Mouse (Mus musculus) myocyte (in vitro differentiated cells): ENCODE data around the gene Gm4340. TPM values are rescaled to one million over a fixed set of nuclear protein-coding genes. Genes with fewer than 3 reads are reported as not detected.

ENCODE experiments used
- H3K27me3 ChIP-seq: one replicate; pipeline ENCODE4 v1.6.1; 2011; ENCODE audit not compliant: control insufficient read depth, insufficient read depth, insufficient read length
- H3K36me3 ChIP-seq: one replicate; pipeline ENCODE4 v1.6.1; 2011; ENCODE audit not compliant: control insufficient read depth, insufficient read depth
- H3K4me2 ChIP-seq: one replicate; pipeline ENCODE4 v1.6.1; 2011; ENCODE audit warnings: low read depth, control low read depth
- H3K4me3 ChIP-seq: one replicate; pipeline ENCODE4 v1.5.1; 2011; ENCODE audit warnings: mild to moderate bottlenecking, control low read depth, moderate library complexity
- H3K79me2 ChIP-seq: one replicate; pipeline ENCODE4 v1.6.1; 2011; ENCODE audit not compliant: control insufficient read depth, insufficient read depth
- H3ac ChIP-seq: one replicate; pipeline ENCODE4 v1.6.1; 2011; ENCODE audit not compliant: control insufficient read depth, insufficient read length
- CEBPB ChIP-seq: IDR thresholded peaks from 2 replicates; pipeline ENCODE4 v1.6.1; 2011; ENCODE audit warnings: mild to moderate bottlenecking, moderate library complexity; ENCODE audit not compliant: poor library complexity, insufficient read depth, severe bottlenecking
- E2F4 ChIP-seq: IDR thresholded peaks from one replicate; pipeline ENCODE4 v1.6.1; 2011; ENCODE audit warnings: mild to moderate bottlenecking, control low read depth, moderate library complexity; ENCODE audit not compliant: insufficient read depth
- MAX ChIP-seq: IDR thresholded peaks from one replicate; pipeline ENCODE4 v1.6.1; 2011; ENCODE audit warnings: low read depth, mild to moderate bottlenecking, control low read depth
- MYOD1 ChIP-seq, 3 experiments: IDR thresholded peaks; one replicate each; pipeline ENCODE4 v1.6.1; 2011; ENCODE audit warnings: control low read depth in 2 of 3, low read depth in 2 of 3, mild to moderate bottlenecking in 2 of 3, moderate library complexity in 1 of 3; ENCODE audit not compliant: insufficient read length in 2 of 3, control insufficient read depth in 1 of 3
- MYOG ChIP-seq, 3 experiments: IDR thresholded peaks; one replicate each; pipeline ENCODE4 v1.6.1; 2011; ENCODE audit warnings: control low read depth in 2 of 3, low read depth in 2 of 3, mild to moderate bottlenecking in 2 of 3; ENCODE audit not compliant: insufficient read length in 2 of 3, control insufficient read depth in 1 of 3, insufficient read depth in 1 of 3
- POLR2A ChIP-seq: IDR thresholded peaks from one replicate; pipeline ENCODE4 v1.6.1; 2011; ENCODE audit warnings: low read depth, mild to moderate bottlenecking, control low read depth, moderate library complexity; ENCODE audit not compliant: insufficient read length
- POLR2AphosphoS2 ChIP-seq: IDR thresholded peaks from one replicate; pipeline ENCODE4 v1.6.1; 2011; ENCODE audit warnings: low read depth, control low read depth; ENCODE audit not compliant: insufficient read length
- REST ChIP-seq: IDR thresholded peaks from one replicate; pipeline ENCODE4 v1.6.1; 2011; ENCODE audit warnings: mild to moderate bottlenecking, control low read depth, moderate library complexity; ENCODE audit not compliant: insufficient read depth, insufficient read length
- SRF ChIP-seq: IDR thresholded peaks from one replicate; pipeline ENCODE4 v1.6.1; 2011; ENCODE audit warnings: low read depth; ENCODE audit not compliant: control insufficient read depth, insufficient read length
- TCF12 ChIP-seq: IDR thresholded peaks from one replicate; pipeline ENCODE4 v1.6.1; 2011; ENCODE audit warnings: mild to moderate bottlenecking, control low read depth; ENCODE audit not compliant: poor library complexity, insufficient read depth, severe bottlenecking
- TCF3 ChIP-seq: IDR thresholded peaks from one replicate; pipeline ENCODE4 v1.6.1; 2011; ENCODE audit warnings: low read depth, control low read depth; ENCODE audit not compliant: insufficient read length
- USF1 ChIP-seq: IDR thresholded peaks from one replicate; pipeline ENCODE4 v1.6.1; 2011; ENCODE audit warnings: low read depth, mild to moderate bottlenecking, control low read depth, moderate library complexity
- polyA plus RNA-seq: library from polyadenylated mRNA; unstranded; fragments of >200 nt; fragmentation: generic; extraction: Trizol; gene quantifications from one replicate; pipeline ENCODE4 v1.2.1, GENCODE M21; 2012; ENCODE audit warnings: missing spikeins

Gene Gm4340
- polyA plus RNA-seq, 1 experiment = not detected

- Histone ChIP-seq H3K79me2 (no peaks in the 10 kb centered on the region), H3K36me3 (no peaks in the 10 kb centered on the region)
- TF ChIP-seq REST = no peak
- no peak for TF ChIP-seq POLR2AphosphoS2
- TF ChIP-seq CEBPB = no peak
- no peak for TF ChIP-seq SRF
- no peak for TF ChIP-seq E2F4
- no peak for TF ChIP-seq MAX
- no peak for TF ChIP-seq USF1
- TF ChIP-seq MYOG (IDR thresholded peaks at IDR 0.05; ENCODE audit: control insufficient read depth in 1 of 3, insufficient read depth in 1 of 3, insufficient read length in 2 of 3, low read depth in 2 of 3) = no peak
- TF ChIP-seq MYOD1 (IDR thresholded peaks at IDR 0.05; ENCODE audit: control insufficient read depth in 1 of 3, insufficient read length in 2 of 3, low read depth in 2 of 3) = no peak
- no peak for TF ChIP-seq POLR2A
- no peak for TF ChIP-seq TCF12
- no peak for TF ChIP-seq TCF3
Measured at GRCm38 (mm10) chr10:104210268-104210990, 16.6 kb downstream of the Gm4340 start.

GRCm38 (mm10) chr10:104214527-104214926 is 20.7 kb downstream of the Gm4340 start:
- no peaks in the 10 kb centered on the region for H3K79me2 ChIP-seq
- no peak for TF ChIP-seq REST
- no peak for TF ChIP-seq USF1
- no peak for TF ChIP-seq CEBPB
- no peak for TF ChIP-seq POLR2A
- no peak for TF ChIP-seq POLR2AphosphoS2
- TF ChIP-seq SRF = no peak
- TF ChIP-seq TCF12 = no peak
- no peak for TF ChIP-seq TCF3
- no peak for TF ChIP-seq MYOG (IDR thresholded peaks at IDR 0.05; ENCODE audit: control insufficient read depth in 1 of 3, insufficient read depth in 1 of 3, insufficient read length in 2 of 3, low read depth in 2 of 3)
- H3K36me3 ChIP-seq = no peaks in the 10 kb centered on the region
- no peaks in the 10 kb centered on the region for H3K27me3 ChIP-seq
- H3ac ChIP-seq = no peak overlapping the region
- no peak overlapping the region for H3K4me3 ChIP-seq
- H3K4me2 ChIP-seq = no peak overlapping the region

More at GRCm38 (mm10) chr10:104210268-104210990, 16.6 kb downstream of the Gm4340 start:
- H3K27me3 ChIP-seq = no peaks in the 10 kb centered on the region
- H3K4me3 ChIP-seq = no peak overlapping the region
- H3K4me2 ChIP-seq = no peak overlapping the region
- H3ac ChIP-seq = no peak overlapping the region

- Histone ChIP-seq H3K36me3 (no peaks in the 10 kb centered on the region), H3K79me2 (no peaks in the 10 kb centered on the region), H3K4me2 (no peak overlapping the region), H3K27me3 (no peaks in the 10 kb centered on the region), H3ac (no peak overlapping the region), H3K4me3 (no peak overlapping the region)
- TF ChIP-seq E2F4 (no peak), TCF3 (no peak), POLR2AphosphoS2 (no peak), REST (no peak), USF1 (no peak), MYOD1 (IDR thresholded peaks at IDR 0.05; ENCODE audit: control insufficient read depth in 1 of 3, insufficient read length in 2 of 3, low read depth in 2 of 3) (no peak), CEBPB (no peak), TCF12 (no peak), MAX (no peak), POLR2A (no peak), SRF (no peak), MYOG (IDR thresholded peaks at IDR 0.05; ENCODE audit: control insufficient read depth in 1 of 3, insufficient read depth in 1 of 3, insufficient read length in 2 of 3, low read depth in 2 of 3) (no peak)
Measured at GRCm38 (mm10) chr10:104220303-104221021, 26.6 kb downstream of the Gm4340 start.

Other genes with a start within 250 kb of the Gm4340 start
- gene Gm21293, start 51.1 kb upstream of the Gm4340 start, polyA plus RNA-seq = not detected
- gene Gm6763, start 42.5 kb upstream of the Gm4340 start, polyA plus RNA-seq = not detected
- gene Gm8764, start 34.0 kb upstream of the Gm4340 start, polyA plus RNA-seq = not detected
- gene Gm21304, start 25.5 kb upstream of the Gm4340 start, polyA plus RNA-seq = not detected
- gene Gm21312, start 17.0 kb upstream of the Gm4340 start, polyA plus RNA-seq = not detected
- gene Gm20765, start 8.5 kb upstream of the Gm4340 start, polyA plus RNA-seq = not detected